Mouse (Mus musculus): ENCODE data around the gene Magt1. TPM values are rescaled to one million over a fixed set of nuclear protein-coding genes. Genes with fewer than 3 reads are reported as not detected.
"Not testable (repeated sequence)": the region's sequence is repeated elsewhere in the genome, so short reads cannot be mapped to it uniquely, and the experiment has no call there.

The Magt1 gene
- polyA plus RNA-seq, 1 experiment from 2014 or later = 64.4 TPM

DNA sequence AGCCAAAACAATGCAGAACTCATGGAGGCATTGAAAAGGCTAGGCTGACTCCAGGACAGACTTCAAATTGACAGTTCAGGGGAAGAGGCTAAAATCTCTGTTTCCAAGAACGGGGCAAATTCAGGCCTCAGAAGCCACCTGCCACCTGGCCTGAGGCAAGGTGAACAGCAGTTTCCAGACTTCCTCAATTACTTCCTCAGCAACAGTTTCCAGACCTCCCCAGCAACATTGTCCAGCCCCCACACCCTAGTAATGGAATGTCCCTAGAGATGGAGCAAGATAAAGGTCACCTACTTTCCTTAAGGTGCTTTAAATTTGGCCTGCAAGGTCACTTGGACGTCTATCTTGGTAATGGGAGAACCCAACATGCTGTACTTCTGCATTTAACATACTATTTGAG is 74.0 kb downstream of the Magt1 start:
- Histone ChIP-seq H3K27ac (no peak overlapping the region), H3K36me3 (no peaks in the 10 kb centered on the region), H3K4me3 (no peak overlapping the region), H3K9me3 (no peaks in the 10 kb centered on the region), H3K4me1 (no peaks in the 10 kb centered on the region), H3K9ac (no peak overlapping the region), H3K27me3 (no peaks in the 10 kb centered on the region; the same call in 1 of the 2 replicates), H3K4me2 (no peak overlapping the region)
- 45% methylated on average over 2 of the region's 2 CpGs for WGBS
- no peak for ATAC-seq (ENCODE audit: insufficient number of reproducible peaks, low FRiP score, low TSS enrichment, low read depth)

DNA sequence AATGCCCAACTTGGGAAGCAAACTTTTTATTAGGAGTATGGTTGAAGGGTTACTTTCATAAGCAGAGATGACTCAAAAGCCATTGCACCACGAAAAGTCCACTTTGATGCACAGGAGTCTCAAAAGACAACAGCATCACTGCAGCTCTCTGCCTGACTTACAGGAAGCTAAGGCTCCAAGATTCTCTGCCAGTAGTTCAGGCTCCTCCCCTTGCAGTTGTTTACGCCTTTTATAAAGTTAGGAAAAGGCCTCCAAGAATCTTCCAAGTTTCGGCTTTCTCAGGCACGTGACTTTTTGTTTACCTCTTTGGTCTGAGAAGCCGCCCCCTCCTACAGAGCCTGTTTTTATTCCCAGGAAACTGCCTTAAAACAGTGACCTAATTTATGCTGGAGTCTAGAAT is 77.4 kb downstream of the Magt1 start:
- Histone ChIP-seq H3K4me1 (no peaks in the 10 kb centered on the region), H3K9me3 (no peaks in the 10 kb centered on the region), H3K27me3 (no peaks in the 10 kb centered on the region), H3K4me3 (no peak overlapping the region), H3K9ac (no peak overlapping the region), H3K4me2 (no peak overlapping the region), H3K36me3 (no peaks in the 10 kb centered on the region), H3K27ac (no peak overlapping the region)
- no peak for ATAC-seq (ENCODE audit: insufficient number of reproducible peaks, low FRiP score, low TSS enrichment, low read depth)
- WGBS = 53% methylated on average over 5 of the region's 5 CpGs

DNA sequence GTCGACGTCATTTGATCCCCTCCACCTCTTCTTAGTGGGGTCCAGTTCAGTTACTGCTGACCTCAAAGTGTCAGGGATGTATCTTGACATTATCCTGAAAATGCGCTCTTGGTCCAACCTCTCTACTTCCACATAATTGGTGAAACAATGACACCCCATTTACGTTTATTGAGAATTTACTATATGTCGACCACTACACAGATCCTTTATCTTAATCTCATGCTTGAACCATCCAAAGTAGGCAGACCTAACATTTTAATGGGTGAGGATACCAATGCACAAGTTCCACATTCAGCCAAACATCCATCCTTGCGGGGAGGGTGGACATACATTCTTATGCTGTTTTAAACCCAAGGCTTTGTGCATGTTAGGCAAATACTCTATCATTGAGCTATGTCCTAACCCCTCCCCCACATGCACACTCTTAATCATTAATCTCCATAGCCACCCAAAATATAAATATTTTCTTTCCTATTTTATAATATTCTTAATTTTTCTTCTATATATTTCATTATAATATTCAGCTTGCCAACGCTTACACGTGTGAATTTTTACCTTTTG is 82.1 kb downstream of the Magt1 start:
- no peaks in the 10 kb centered on the region for H3K9me3 ChIP-seq
- no peaks in the 10 kb centered on the region for H3K36me3 ChIP-seq
- no peak for ATAC-seq (ENCODE audit: insufficient number of reproducible peaks, low FRiP score, low TSS enrichment, low read depth)
- H3K27me3 ChIP-seq = no peaks in the 10 kb centered on the region
- H3K4me3 ChIP-seq = peak overlapping the region; percentile 62
- 0 out of 2 replicates have a peak, but pooled peaks cover 4% of the 10 kb centered on the region for H3K4me1 ChIP-seq
- H3K4me2 ChIP-seq = peak overlapping the region; percentile 20
- 34% methylated on average over 8 of the region's 8 CpGs for WGBS
- no peak overlapping the region for H3K27ac ChIP-seq
- H3K9ac ChIP-seq = no peak overlapping the region

DNA sequence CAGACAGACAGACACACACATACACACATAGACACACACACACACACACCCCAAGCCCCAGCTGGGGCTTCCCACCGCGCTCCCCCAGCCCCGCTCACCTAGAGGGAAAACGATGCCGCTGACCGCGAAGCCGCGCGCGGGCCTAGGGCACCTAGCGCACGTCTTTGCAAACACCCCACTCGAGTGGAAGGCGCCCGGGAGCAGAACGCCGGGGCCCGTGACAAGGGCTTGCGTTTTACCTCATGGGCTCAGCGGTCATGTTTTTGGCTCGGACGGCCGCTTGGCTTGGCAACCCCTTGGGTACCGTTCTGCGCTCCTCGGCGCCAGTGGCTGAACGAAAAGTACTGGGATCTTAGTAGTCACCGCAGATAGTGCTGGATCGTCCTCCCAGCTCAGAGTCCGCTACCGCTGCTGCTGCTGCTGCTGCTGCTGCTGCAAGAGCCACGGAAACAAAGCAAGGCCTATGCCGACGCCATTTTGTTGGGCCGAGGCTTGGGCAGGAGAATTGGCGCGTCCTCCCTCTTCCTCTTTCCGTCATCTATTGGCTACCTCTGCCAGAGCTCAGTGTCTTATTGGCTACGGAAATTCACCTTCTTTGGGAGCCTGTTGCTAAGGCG is 82.7 kb downstream of the Magt1 start, which contains the start of gene Atrx:
TSS of gene Atrx (minus strand) at position 543 of the 617 bp plus-strand sequence.
- Histone ChIP-seq H3K4me2 (peak within 1 kb of the TSS; percentile 34), H3K27ac (peak within 1 kb of the TSS; percentile 92), H3K36me3 (no peaks in the 10 kb centered on the region), H3K27me3 (no peaks in the 10 kb centered on the region), H3K4me3 (peak within 1 kb of the TSS; percentile 62), H3K9me3 (no peaks in the 10 kb centered on the region), H3K4me1 (0 out of 2 replicates have a peak, but pooled peaks cover 4% of the 10 kb centered on the region), H3K9ac (peak within 1 kb of the TSS; percentile 71)
- peak; percentile 87 for ATAC-seq (ENCODE audit: insufficient number of reproducible peaks, low FRiP score, low TSS enrichment, low read depth)
- WGBS = 23% methylated on average over 42 of the region's 42 CpGs

DNA sequence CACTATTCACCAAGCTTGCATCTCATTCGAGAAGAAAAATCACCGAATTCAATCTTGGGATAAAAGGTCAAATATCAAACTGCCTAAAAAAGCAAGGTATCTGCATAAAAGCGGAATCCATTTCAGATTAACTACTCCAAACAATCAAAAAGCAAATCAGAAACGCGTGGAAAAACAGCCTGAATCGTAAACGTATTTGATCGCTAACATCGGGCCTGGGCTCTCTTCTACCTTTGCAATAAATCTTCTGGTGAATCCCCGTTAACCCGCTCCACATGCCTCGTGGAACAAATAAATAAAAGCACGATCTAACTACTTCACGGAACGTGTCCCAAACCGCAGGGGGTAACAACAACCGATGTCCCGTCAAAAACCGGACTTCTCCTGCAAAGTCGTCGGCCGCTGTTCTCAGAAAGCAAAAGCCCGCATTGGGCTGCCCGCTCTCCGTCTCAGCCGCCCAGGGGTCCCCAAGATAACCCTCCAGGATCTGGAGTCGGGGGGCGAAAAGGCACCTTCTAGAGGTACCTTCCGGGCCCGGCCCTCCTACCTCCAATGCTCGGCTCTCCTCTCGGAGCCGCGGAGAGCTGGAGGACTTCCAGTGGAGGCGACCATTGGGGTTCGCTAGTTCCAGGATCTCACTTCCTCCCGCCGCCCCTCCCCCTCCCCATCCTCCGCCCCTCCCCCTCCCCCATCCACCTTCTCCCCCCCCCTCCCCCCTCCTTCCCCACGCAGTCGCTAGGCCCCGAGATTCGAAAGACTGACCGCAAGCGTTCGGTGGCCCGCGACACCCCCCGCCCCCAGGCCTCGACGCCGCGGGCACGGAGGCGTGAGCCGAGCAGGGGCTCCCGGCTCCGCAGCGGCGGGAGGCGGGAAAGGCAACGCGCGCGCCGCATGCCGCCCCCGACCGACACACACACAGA is 83.5 kb downstream of the Magt1 start:
- peak overlapping the region; percentile 71 for H3K9ac ChIP-seq
- no peak for ATAC-seq (ENCODE audit: insufficient number of reproducible peaks, low FRiP score, low TSS enrichment, low read depth)
- H3K4me1 ChIP-seq = 0 out of 2 replicates have a peak, but pooled peaks cover 4% of the 10 kb centered on the region
- H3K9me3 ChIP-seq = no peaks in the 10 kb centered on the region
- no peaks in the 10 kb centered on the region for H3K36me3 ChIP-seq
- H3K27me3 ChIP-seq = no peaks in the 10 kb centered on the region
- peak overlapping the region; percentile 92 for H3K27ac ChIP-seq
- WGBS = 20% methylated on average over 31 of the region's 69 CpGs
- peak overlapping the region; percentile 34 for H3K4me2 ChIP-seq
- H3K4me3 ChIP-seq = peak overlapping the region; percentile 62

DNA sequence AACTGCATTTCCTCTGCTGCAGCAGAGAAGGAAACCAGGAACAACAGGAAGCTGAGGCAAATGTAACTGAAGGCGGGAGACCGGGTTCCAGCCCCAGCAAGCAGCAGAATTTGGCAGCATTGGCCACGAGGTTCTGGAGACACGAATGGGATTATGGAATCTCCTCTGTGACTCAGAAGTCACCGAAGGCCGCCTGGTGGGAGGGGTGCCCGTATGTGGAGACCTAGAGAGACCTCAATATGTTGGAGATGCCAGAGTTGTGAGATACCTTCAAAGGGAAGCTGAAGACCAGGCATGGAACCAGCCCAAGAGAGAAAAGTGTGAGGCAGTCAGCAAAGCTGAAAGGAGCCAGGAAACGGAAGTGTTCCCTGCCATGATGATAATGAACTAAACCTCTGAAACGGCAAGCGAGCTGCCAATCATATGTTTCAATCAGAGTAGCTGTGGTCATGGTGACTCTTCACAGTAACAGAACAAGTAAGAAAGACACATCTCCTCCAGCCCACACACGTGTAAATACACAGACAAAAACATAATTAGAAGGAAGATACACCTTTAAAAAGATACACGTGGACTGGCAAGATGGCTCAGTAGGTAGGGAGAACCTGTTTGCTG is 85.5 kb downstream of the Magt1 start:
- Histone ChIP-seq H3K27ac (peak overlapping the region; percentile 27; the same call in 1 of the 2 replicates), H3K4me2 (no peak overlapping the region)

DNA sequence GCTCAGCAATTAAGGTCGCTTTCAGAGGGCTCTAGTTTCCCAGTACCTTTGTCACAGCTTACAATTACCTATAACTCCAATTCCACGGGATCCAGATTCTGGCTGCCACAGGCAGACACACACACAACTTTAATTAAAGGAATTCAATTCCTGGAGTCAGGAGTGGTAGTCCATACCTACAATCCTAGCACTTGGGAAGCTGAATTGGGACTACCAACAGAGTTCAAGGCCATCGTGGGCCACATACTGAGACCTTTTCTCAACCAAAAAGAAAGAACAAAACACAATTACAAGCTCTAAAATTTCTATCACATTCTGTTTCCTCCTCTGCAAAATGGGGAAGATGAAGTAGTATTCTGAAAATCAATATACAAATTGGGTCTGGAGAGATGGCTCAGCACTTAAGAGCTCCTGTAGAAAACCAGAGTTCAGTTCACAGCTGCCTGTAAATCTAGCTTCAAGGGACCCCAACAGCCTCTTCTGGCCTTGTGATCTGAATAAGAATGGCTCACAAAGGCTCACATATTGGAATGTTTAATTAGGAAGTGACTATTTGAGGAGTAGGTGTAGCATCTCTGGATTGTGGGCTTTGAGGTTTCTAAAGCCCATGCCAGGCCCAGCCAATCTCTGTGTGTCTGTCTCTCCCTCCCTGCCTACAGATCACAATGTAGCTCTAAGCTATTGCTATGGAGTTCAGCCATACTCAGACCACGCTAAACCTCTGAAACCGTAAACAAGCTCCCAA is 87.2 kb downstream of the Magt1 start:
- ATAC-seq (ENCODE audit: insufficient number of reproducible peaks, low FRiP score, low TSS enrichment, low read depth) = no peak
- WGBS = 89% methylated on average over 5 of the region's 5 CpGs
- no peak overlapping the region for H3K9ac ChIP-seq

More for the DNA sequence above, 85.5 kb downstream of the Magt1 start:
- Histone ChIP-seq H3K9ac (no peak overlapping the region), H3K36me3 (no peaks in the 10 kb centered on the region), H3K27me3 (no peaks in the 10 kb centered on the region), H3K9me3 (no peaks in the 10 kb centered on the region), H3K4me1 (0 out of 2 replicates have a peak, but pooled peaks cover 4% of the 10 kb centered on the region), H3K4me3 (no peak overlapping the region)
- no peak for ATAC-seq (ENCODE audit: insufficient number of reproducible peaks, low FRiP score, low TSS enrichment, low read depth)
- 65% methylated on average over 12 of the region's 12 CpGs for WGBS

DNA sequence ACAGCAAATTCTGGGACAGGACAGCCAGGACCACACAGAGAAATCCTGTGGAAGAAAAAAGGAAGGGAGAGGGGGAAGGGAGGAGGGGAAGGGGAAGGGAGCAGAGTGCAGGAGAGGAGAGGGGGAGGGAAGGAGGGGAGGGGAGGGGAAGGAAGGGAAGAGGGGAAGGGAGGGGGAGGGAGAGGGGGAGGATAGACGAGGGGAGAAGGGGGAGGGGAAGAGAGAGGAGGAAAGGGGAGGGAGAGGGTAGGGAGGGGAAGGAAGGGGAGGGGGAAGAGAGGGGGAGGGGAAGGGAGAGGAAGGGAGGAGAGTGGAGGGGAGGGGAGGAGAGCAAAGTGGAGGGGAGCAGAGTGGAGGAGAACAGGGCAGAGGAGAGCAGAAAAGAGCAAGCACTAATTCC is 87.8 kb downstream of the Magt1 start:
- H3K27ac ChIP-seq = no peak overlapping the region
- no peaks in the 10 kb centered on the region for H3K36me3 ChIP-seq
- no peak overlapping the region for H3K4me2 ChIP-seq
- no peaks in the 10 kb centered on the region for H3K27me3 ChIP-seq
- H3K4me1 ChIP-seq = 0 out of 2 replicates have a peak, but pooled peaks cover 4% of the 10 kb centered on the region
- no peak for ATAC-seq (ENCODE audit: insufficient number of reproducible peaks, low FRiP score, low TSS enrichment, low read depth)
- H3K9me3 ChIP-seq = no peaks in the 10 kb centered on the region
- no peak overlapping the region for H3K9ac ChIP-seq
- H3K4me3 ChIP-seq = no peak overlapping the region
- WGBS = no CpG with 5 or more reads among the region's 1 CpGs

More for the DNA sequence above, 87.2 kb downstream of the Magt1 start:
- Histone ChIP-seq H3K4me1 (0 out of 2 replicates have a peak, but pooled peaks cover 4% of the 10 kb centered on the region), H3K4me3 (no peak overlapping the region), H3K4me2 (no peak overlapping the region), H3K27ac (no peak overlapping the region), H3K27me3 (no peaks in the 10 kb centered on the region), H3K9me3 (no peaks in the 10 kb centered on the region), H3K36me3 (no peaks in the 10 kb centered on the region)

DNA sequence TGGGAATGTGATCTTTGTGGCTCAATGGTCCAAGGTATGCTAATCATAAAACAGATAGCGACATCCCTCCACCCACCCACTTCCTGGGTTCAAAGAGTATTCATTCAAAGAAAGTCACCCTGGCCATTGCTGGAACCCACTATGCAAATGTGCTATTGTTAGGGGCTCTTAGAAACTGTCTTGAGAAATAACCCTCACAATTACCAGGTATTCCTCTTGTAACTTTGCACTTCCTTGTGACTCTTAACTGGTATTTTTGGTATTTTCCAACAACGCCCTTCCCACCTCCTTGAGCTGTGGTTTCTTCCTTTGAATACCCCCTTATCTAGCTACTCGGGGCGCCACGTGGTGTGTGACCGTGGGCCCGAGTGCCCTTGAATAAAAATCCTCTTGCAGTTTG is 88.7 kb downstream of the Magt1 start:
- ATAC-seq (ENCODE audit: insufficient number of reproducible peaks, low FRiP score, low TSS enrichment, low read depth); H3K27me3 ChIP-seq; H3K4me3 ChIP-seq; H3K27ac ChIP-seq; H3K4me2 ChIP-seq; H3K9ac ChIP-seq; H3K9me3 ChIP-seq; H3K4me1 ChIP-seq; H3K36me3 ChIP-seq: not testable (repeated sequence)
- 95% methylated on average over 7 of the region's 7 CpGs for WGBS

DNA sequence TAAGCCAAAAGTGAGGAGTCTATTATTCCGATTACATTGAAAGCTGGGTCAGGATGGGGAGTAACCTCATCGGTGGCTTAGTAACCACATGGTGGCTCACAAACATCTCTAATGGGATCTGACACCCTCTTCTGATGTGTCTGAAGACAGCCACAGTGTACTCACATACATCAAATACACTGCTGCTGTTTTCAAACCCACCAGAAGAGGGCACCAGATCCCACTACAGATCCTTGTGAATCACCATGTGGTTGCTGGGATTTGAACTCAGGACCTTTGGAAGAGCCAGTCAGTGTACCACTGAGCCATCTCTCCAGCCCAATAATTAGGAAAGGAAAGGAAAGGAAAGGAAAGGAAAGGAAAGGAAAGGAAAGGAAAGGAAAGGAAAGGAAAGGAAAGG is 90.3 kb downstream of the Magt1 start:
- no peak overlapping the region for H3K4me3 ChIP-seq
- 0 out of 2 replicates have a peak, but pooled peaks cover 3% of the 10 kb centered on the region for H3K4me1 ChIP-seq
- H3K27me3 ChIP-seq = no peaks in the 10 kb centered on the region
- no peaks in the 10 kb centered on the region for H3K9me3 ChIP-seq
- H3K9ac ChIP-seq = no peak overlapping the region
- no peak overlapping the region for H3K27ac ChIP-seq
- no peaks in the 10 kb centered on the region for H3K36me3 ChIP-seq
- H3K4me2 ChIP-seq = no peak overlapping the region
- no peak for ATAC-seq (ENCODE audit: insufficient number of reproducible peaks, low FRiP score, low TSS enrichment, low read depth)
- WGBS = 83% methylated on average over 2 of the region's 2 CpGs
